Mouse (Mus musculus): ENCODE data around the gene Snrnp200. TPM values are rescaled to one million over a fixed set of nuclear protein-coding genes. Genes with fewer than 3 reads are reported as not detected.

Snrnp200 gene
- polyA plus RNA-seq, 1 experiment: 63.6 TPM

- H3K4me1 ChIP-seq (ENCODE audit: control insufficient read depth, insufficient read depth, low read length): no peaks in the 10 kb centered on the region
- no peak overlapping the region for H3K27ac ChIP-seq (ENCODE audit: insufficient read depth, low read length)
- H3K4me3 ChIP-seq (ENCODE audit: insufficient read depth, low read length): no peak overlapping the region
- TF ChIP-seq CTCF (IDR thresholded peaks at IDR 0.05; ENCODE audit: borderline replicate concordance, insufficient read depth, low read length) (no peak), POLR2A (IDR thresholded peaks at IDR 0.05; ENCODE audit: low read depth, low read length) (no peak)
These were observed 64.6 kb downstream of the Snrnp200 start for GRCm38 (mm10) chr2:127272806-127273205.

DNA sequence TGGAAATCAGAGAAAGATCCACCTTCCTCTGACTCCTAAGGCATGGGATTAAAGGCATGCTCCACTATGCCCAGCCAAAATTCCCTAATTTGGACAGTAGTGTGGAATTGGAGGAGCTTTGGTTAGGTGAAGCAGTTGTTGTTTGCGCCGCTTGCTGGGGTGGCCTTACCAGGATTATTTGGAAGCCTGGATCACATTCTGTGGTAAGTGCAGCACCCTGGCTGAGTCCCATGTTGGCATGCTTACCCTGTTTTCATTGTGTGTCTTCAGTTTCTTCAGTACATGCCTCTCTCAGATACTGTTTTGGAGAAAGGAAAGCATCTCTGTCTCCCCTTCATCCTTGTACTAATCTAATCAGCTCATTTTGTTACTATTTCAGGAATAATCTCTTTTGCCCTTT, 66.4 kb downstream of the Snrnp200 start:
- H3K4me3 ChIP-seq (ENCODE audit: insufficient read depth, low read length): no peak overlapping the region
- no peak overlapping the region for H3K27ac ChIP-seq (ENCODE audit: insufficient read depth, low read length)
- no peaks in the 10 kb centered on the region for H3K4me1 ChIP-seq (ENCODE audit: control insufficient read depth, insufficient read depth, low read length)
- no peak for TF ChIP-seq CTCF (IDR thresholded peaks at IDR 0.05; ENCODE audit: borderline replicate concordance, insufficient read depth, low read length)
- no peak for TF ChIP-seq POLR2A (IDR thresholded peaks at IDR 0.05; ENCODE audit: low read depth, low read length)

- no peak for TF ChIP-seq CTCF (IDR thresholded peaks at IDR 0.05; ENCODE audit: borderline replicate concordance, insufficient read depth, low read length)
- no peak for TF ChIP-seq POLR2A (IDR thresholded peaks at IDR 0.05; ENCODE audit: low read depth, low read length)
- Histone ChIP-seq H3K4me3 (ENCODE audit: insufficient read depth, low read length) (no peak overlapping the region), H3K4me1 (ENCODE audit: control insufficient read depth, insufficient read depth, low read length) (no peaks in the 10 kb centered on the region), H3K27ac (ENCODE audit: insufficient read depth, low read length) (no peak overlapping the region)
These were observed 67.5 kb downstream of the Snrnp200 start for GRCm38 (mm10) chr2:127275551-127276320.

GRCm38 (mm10) chr2:127278162-127278561, 70.0 kb downstream of the Snrnp200 start:
- H3K27ac ChIP-seq (ENCODE audit: insufficient read depth, low read length): no peak overlapping the region

More at GRCm38 (mm10) chr2:127278162-127278561, 70.0 kb downstream of the Snrnp200 start:
- Histone ChIP-seq H3K4me3 (ENCODE audit: insufficient read depth, low read length) (no peak overlapping the region), H3K4me1 (ENCODE audit: control insufficient read depth, insufficient read depth, low read length) (no peaks in the 10 kb centered on the region)
- TF ChIP-seq CTCF (IDR thresholded peaks at IDR 0.05; ENCODE audit: borderline replicate concordance, insufficient read depth, low read length) (no peak), POLR2A (IDR thresholded peaks at IDR 0.05; ENCODE audit: low read depth, low read length) (no peak)

Other genes starting within 250 kb of the Snrnp200 start
- gene Ap4e1, start 199.7 kb upstream of the Snrnp200 start, polyA plus RNA-seq (2011; ENCODE audit: insufficient read length, low read depth, missing spikeins): 16.0 and 16.9 TPM in 2 replicates
- 26.6 and 27.7 TPM in 2 replicates for gene Blvra, start 137.7 kb upstream of the Snrnp200 start, polyA plus RNA-seq (2011; ENCODE audit: insufficient read length, low read depth, missing spikeins)
- gene Ncaph, start 74.4 kb upstream of the Snrnp200 start, polyA plus RNA-seq (2011; ENCODE audit: insufficient read length, low read depth, missing spikeins): 25.7 and 38.2 TPM in 2 replicates
- 9.7 and 11.0 TPM in 2 replicates for gene Itpripl1, start 64.9 kb upstream of the Snrnp200 start, polyA plus RNA-seq (2011; ENCODE audit: insufficient read length, low read depth, missing spikeins)
- gene 1810024B03Rik, start 106 bp upstream of the Snrnp200 start, polyA plus RNA-seq (2011; ENCODE audit: insufficient read length, low read depth, missing spikeins): 1.1 and 1.5 TPM in 2 replicates
- 23.1 and 28.8 TPM in 2 replicates for gene Ciao1, start 39.4 kb downstream of the Snrnp200 start, polyA plus RNA-seq (2011; ENCODE audit: insufficient read length, low read depth, missing spikeins)
- 59.2 and 61.2 TPM in 2 replicates for gene Tmem127, start 39.5 kb downstream of the Snrnp200 start, polyA plus RNA-seq (2011; ENCODE audit: insufficient read length, low read depth, missing spikeins)
- gene Stard7, start 61.8 kb downstream of the Snrnp200 start, polyA plus RNA-seq (2011; ENCODE audit: insufficient read length, low read depth, missing spikeins): 36.3 and 44.7 TPM in 2 replicates
- not detected in 2 replicates for gene Dusp2, start 127.8 kb downstream of the Snrnp200 start, polyA plus RNA-seq (2011; ENCODE audit: insufficient read length, low read depth, missing spikeins)
- not detected in 2 replicates for gene Astl, start 130.3 kb downstream of the Snrnp200 start, polyA plus RNA-seq (2011; ENCODE audit: insufficient read length, low read depth, missing spikeins)
- gene Adra2b, start 154.8 kb downstream of the Snrnp200 start, polyA plus RNA-seq (2011; ENCODE audit: insufficient read length, low read depth, missing spikeins): not detected in 2 replicates
- not detected in 2 replicates for gene Gpat2, start 216.8 kb downstream of the Snrnp200 start, polyA plus RNA-seq (2011; ENCODE audit: insufficient read length, low read depth, missing spikeins)
- 5.1 and 12.3 TPM in 2 replicates for gene Fahd2a, start 236.2 kb downstream of the Snrnp200 start, polyA plus RNA-seq (2011; ENCODE audit: insufficient read length, low read depth, missing spikeins)

Measured in embryonic fibroblast, embryonic 13.5 days (primary cell).